Mouse (Mus musculus) C2C12 (cell line): Measurements from ENCODE around the gene Tbkbp1. TPM values are rescaled to one million over a fixed set of nuclear protein-coding genes. Genes with fewer than 3 reads are reported as not detected.

Source experiments
- H3K27me3 ChIP-seq: one replicate; pipeline ENCODE4 v1.6.1; 2011; ENCODE audit not compliant: control insufficient read depth, insufficient read depth, insufficient read length
- H3K36me3 ChIP-seq: one replicate; pipeline ENCODE4 v1.6.1; 2011; ENCODE audit not compliant: control insufficient read depth, insufficient read depth
- H3K4me3 ChIP-seq: one replicate; pipeline ENCODE4 v1.5.1; 2011; ENCODE audit warnings: mild to moderate bottlenecking, control low read depth; ENCODE audit not compliant: poor library complexity, insufficient read depth, severe bottlenecking
- H3K79me2 ChIP-seq: one replicate; pipeline ENCODE4 v1.6.1; 2011; ENCODE audit not compliant: control insufficient read depth, insufficient read depth
- H3K79me3 ChIP-seq: one replicate; pipeline ENCODE4 v1.6.1; 2011; ENCODE audit warnings: low read depth, control low read depth
- H3ac ChIP-seq: one replicate; pipeline ENCODE3; 2011; ENCODE audit warnings: low read depth; ENCODE audit not compliant: control insufficient read depth, insufficient read length
- CEBPB ChIP-seq: IDR thresholded peaks from one replicate; pipeline ENCODE4 v1.6.1; 2011; ENCODE audit warnings: low read depth, mild to moderate bottlenecking, control low read depth, moderate library complexity
- CTCF ChIP-seq: IDR thresholded peaks from one replicate; pipeline ENCODE4 v1.5.1; 2011; ENCODE audit not compliant: control insufficient read depth, insufficient read depth, insufficient read length
- FOSL1 ChIP-seq: IDR thresholded peaks from one replicate; pipeline ENCODE4 v1.8.0; 2011; ENCODE audit warnings: mild to moderate bottlenecking, low read length; ENCODE audit not compliant: poor library complexity, insufficient read depth, severe bottlenecking
- MAX ChIP-seq: IDR thresholded peaks from one replicate; pipeline ENCODE4 v1.6.1; 2011; ENCODE audit warnings: mild to moderate bottlenecking, control low read depth
- MYOD1 ChIP-seq: IDR thresholded peaks from one replicate; pipeline ENCODE4 v1.6.1; 2011; ENCODE audit warnings: low read depth; ENCODE audit not compliant: control insufficient read depth, insufficient read length
- MYOG ChIP-seq: IDR thresholded peaks from one replicate; pipeline ENCODE4 v1.6.1; 2011; ENCODE audit not compliant: control insufficient read depth, insufficient read length; ENCODE audit errors: extremely low read depth
- USF1 ChIP-seq: IDR thresholded peaks from one replicate; pipeline ENCODE4 v1.6.1; 2011; ENCODE audit warnings: low read depth, mild to moderate bottlenecking, control low read depth, moderate library complexity
- polyA plus RNA-seq: library from polyadenylated mRNA; unstranded; fragments of >200 nt; fragmentation: generic; extraction: Trizol; gene quantifications from one replicate; pipeline ENCODE4 v1.2.1, GENCODE M21; 2012; ENCODE audit warnings: missing spikeins

The Tbkbp1 gene
- polyA plus RNA-seq, 1 experiment = 0.46 TPM

DNA sequence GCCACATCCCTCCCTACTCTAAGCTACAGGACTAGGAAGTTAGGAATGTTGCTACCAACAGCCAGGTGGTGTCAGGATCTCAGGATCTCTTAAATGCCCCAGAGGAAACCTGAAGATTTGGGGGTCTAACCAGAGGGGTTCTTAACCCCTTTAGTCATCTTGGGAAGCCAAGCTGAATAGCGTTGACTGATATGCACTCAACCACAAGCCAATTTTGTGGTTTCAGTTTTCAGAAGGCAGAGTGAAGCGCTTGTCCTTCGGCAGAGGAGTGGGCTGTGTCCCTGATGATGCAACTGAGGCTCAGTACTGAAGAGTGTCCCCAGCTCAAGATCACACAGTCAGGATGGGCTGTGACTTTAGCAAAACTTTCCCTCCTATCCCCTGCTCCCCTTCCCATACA lies 22.3 kb downstream of the Tbkbp1 start:
- TF ChIP-seq MYOG (no peak), CEBPB (peak; percentile 74)
- H3K79me3 ChIP-seq = no peaks in the 10 kb centered on the region
- no peaks in the 10 kb centered on the region for H3K79me2 ChIP-seq
- H3K27me3 ChIP-seq = peaks cover 34% of the 10 kb centered on the region
- no peaks in the 10 kb centered on the region for H3K36me3 ChIP-seq
- no peak overlapping the region for H3ac ChIP-seq
- no peak overlapping the region for H3K4me3 ChIP-seq

DNA sequence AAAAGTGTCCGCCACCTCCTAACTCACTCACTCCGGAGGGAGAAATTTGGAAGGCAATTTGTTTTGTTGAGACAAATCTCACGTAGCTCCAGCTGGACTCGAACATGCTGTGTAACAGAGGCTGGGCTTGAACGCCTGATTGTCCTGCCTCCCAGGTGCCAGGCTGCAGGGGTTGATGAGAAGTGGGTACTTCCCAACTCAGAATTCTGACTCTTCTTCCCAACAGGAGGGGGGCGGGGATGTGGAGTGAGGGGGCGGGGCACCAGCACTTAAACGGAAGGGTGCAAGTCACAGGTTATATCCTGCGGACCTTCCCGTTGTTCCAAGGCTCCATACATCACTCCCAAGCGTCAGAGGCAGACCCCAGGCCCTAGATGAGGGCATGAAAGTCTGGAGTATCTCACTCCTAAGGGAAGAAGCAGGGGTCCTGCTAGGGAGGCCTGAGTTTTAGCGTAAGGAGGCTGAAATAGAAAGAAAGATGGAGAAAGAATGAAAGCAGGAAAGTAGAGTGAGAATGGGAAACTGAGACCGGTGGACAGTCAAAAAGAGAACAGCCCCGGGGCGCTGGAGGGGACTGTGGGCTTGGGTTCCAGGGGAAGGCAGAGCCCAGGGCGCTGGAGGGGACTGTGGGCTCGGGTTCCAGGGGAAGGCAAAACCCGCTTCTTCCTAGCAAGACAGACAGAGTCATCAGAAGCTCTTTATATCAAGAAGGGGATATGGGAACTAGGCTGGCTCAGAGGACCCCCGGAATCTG lies 23.6 kb downstream of the Tbkbp1 start:
- no peak overlapping the region for H3ac ChIP-seq
- H3K27me3 ChIP-seq = peaks cover 22% of the 10 kb centered on the region
- no peak overlapping the region for H3K4me3 ChIP-seq
- H3K79me2 ChIP-seq = no peaks in the 10 kb centered on the region
- H3K79me3 ChIP-seq = no peaks in the 10 kb centered on the region
- no peak for TF ChIP-seq USF1
- no peak for TF ChIP-seq CEBPB
- TF ChIP-seq CTCF = no peak
- TF ChIP-seq MAX = no peak
- TF ChIP-seq MYOD1 = no peak
- no peak for TF ChIP-seq FOSL1
- no peak for TF ChIP-seq MYOG
- no peaks in the 10 kb centered on the region for H3K36me3 ChIP-seq

DNA sequence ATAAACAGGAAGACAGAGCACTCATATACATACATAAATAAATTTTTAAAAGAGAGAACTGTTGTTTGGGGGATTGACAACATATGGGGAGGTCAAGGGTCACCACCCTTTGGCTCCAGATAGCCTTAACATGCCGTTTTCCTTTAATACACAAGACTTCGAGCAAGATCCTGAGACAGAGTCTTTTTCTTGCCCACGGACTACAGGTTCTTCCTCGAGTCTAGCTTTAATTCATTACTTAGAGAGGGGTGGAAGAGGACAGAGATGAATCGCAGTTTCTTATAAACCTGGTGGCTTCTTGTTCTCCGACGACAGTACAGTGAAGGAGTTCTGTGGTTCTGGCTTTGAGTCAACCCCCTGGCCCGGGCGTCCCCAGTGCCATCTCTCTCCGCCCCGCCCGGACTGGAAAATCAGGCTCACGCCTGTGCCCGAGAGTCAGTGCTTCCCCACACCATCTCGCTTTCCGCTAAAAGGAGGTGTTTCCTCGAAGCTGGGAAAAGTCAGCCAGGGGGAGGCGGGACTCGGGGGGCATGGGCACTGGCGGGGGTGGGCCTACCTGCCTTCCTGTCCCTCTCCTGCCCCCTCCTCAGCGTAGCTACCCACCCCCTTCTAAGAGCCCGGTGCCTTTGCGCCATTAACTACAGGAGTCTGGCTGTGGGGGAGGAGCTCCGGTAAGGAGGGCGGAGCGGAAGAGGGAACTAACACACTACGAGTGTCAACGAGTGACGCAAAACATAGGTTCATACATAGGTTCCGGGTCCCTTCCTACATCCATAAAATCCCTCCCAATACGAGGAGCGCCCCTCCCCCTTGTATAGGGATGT lies 24.4 kb downstream of the Tbkbp1 start:
- peak overlapping the region; percentile 3 for H3K4me3 ChIP-seq
- H3K79me3 ChIP-seq = no peaks in the 10 kb centered on the region
- no peaks in the 10 kb centered on the region for H3K36me3 ChIP-seq
- TF ChIP-seq MAX = no peak
- no peak for TF ChIP-seq CEBPB
- TF ChIP-seq MYOG = no peak
- H3ac ChIP-seq = no peak overlapping the region
- peaks cover 22% of the 10 kb centered on the region for H3K27me3 ChIP-seq
- H3K79me2 ChIP-seq = no peaks in the 10 kb centered on the region

DNA sequence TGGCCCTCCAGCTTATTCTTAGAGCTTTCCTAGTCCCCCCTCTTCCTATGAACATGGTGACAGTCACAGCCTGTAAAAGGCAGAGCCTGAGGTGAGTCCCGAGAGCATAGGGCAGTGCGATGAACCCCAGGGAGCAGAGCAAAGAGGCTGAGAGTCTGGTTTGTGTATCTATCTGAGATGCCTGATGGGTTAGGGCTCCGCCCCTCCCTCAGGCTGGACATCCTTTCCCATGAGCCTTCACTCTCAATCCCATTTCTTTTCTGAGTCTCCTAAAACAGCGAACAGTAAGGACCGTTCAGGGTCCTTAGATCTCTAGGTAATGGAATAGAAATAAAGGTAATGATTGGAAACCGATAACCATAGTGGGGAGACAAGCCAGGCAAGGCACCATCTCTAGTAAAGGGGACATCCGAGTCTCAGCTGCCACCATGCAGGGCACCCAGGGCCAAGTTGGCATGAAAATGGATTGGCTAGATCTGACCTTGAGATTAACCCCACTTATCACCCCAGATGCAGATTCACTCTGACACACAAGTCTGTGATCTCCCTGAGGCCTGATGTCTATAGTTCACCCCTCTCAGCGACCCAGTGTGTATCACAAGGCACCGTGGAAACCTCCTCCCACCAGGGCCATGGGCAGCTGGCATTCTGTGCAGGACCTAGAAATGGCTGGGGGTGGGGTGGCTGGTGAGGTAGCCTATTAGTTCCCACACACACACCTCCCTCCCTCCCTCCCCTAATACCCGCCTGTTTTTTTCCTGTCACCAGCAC lies 26.8 kb downstream of the Tbkbp1 start:
- no peak overlapping the region for H3K4me3 ChIP-seq
- H3K79me2 ChIP-seq = no peaks in the 10 kb centered on the region
- TF ChIP-seq MYOG (no peak), USF1 (no peak)

DNA sequence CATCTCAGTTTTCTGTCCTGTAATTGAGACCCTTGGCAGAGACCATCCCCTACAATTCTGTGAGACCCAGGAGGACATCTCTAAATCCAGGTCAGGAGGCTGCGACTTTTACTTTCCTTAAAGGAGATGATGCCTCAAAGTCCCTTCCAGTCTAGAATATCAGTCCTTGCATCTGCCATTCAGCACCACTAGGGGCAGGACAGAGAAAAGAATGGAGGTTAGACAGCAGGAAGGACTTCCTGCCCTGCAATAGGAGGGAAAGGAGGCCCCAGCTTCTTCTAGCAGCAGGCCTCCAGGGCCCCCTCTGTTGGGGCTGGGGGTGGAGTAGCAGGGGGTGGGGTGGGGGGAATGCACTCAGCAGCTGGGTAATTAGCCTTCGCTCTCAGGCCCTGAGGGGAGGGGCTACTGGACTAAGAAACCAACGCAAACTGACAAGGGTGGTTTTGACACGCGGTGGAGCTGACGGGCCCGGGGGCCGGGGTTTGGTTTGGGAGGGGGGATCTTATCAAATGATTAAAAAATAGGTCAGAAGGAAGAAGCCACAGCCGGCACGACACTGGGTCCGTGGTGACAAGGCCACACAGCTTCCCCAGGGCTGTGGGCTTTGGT lies 27.9 kb downstream of the Tbkbp1 start:
- Histone ChIP-seq H3K79me2 (no peaks in the 10 kb centered on the region), H3K27me3 (peaks cover 32% of the 10 kb centered on the region), H3ac (no peak overlapping the region), H3K36me3 (no peaks in the 10 kb centered on the region), H3K79me3 (no peaks in the 10 kb centered on the region), H3K4me3 (no peak overlapping the region)
- TF ChIP-seq USF1 (no peak), FOSL1 (no peak), MYOD1 (no peak), MYOG (no peak), MAX (no peak), CEBPB (no peak), CTCF (no peak)

More for the DNA sequence above, 26.8 kb downstream of the Tbkbp1 start:
- no peak overlapping the region for H3ac ChIP-seq
- no peaks in the 10 kb centered on the region for H3K79me3 ChIP-seq
- H3K27me3 ChIP-seq = peaks cover 22% of the 10 kb centered on the region
- no peaks in the 10 kb centered on the region for H3K36me3 ChIP-seq
